Mouse (Mus musculus) myocyte (in vitro differentiated cells): Measurements from ENCODE around the gene Rhoc.

ENCODE experiments used
- E2F4 ChIP-seq: IDR thresholded peaks from one replicate; pipeline ENCODE4 v1.6.1; 2011; ENCODE audit warnings: mild to moderate bottlenecking, control low read depth, moderate library complexity; ENCODE audit not compliant: insufficient read depth
- USF1 ChIP-seq: IDR thresholded peaks from one replicate; pipeline ENCODE4 v1.6.1; 2011; ENCODE audit warnings: low read depth, mild to moderate bottlenecking, control low read depth, moderate library complexity

GRCm38 (mm10) chr3:104773301-104773700, 14.9 kb upstream of the Rhoc start:
- TF ChIP-seq E2F4 (no peak), USF1 (no peak)
